Mouse (Mus musculus) lung, embryonic 16.5 days (tissue): ENCODE data around the gene Fktn. TPM values are rescaled to one million over a fixed set of nuclear protein-coding genes. Genes with fewer than 3 reads are reported as not detected.

Source experiments
- ATAC-seq: fragments of 200-750 bp; cut with Nextera tagmentation; 2 replicates; pipeline ENCODE4 v1.8.0; 2017; ENCODE audit warnings: low read depth, mild to moderate bottlenecking, moderate library complexity
- H3K27ac ChIP-seq: fragments of 300-500 bp; sonication (generic); 2 replicates; pipeline ENCODE4 v1.5.1; 2014; ENCODE audit warnings: mild to moderate bottlenecking, control low read depth, low read length
- H3K27me3 ChIP-seq: fragments of 300-500 bp; sonication (generic); 2 replicates; pipeline ENCODE4 v1.6.1; 2014; ENCODE audit warnings: low read depth, low read length, mixed read lengths; ENCODE audit not compliant: control insufficient read depth, insufficient read depth
- H3K36me3 ChIP-seq: fragments of 300-500 bp; sonication (generic); 2 replicates; pipeline ENCODE4 v1.6.1; 2014; ENCODE audit warnings: low read length; ENCODE audit not compliant: control insufficient read depth, insufficient read depth
- H3K4me1 ChIP-seq: fragments of 300-500 bp; sonication (generic); replicated peaks from 2 replicates; pipeline ENCODE4 v1.6.1; 2014; ENCODE audit warnings: low read length, mixed read lengths; ENCODE audit not compliant: control insufficient read depth, insufficient read depth
- H3K4me2 ChIP-seq: fragments of 300-500 bp; sonication (generic); 2 replicates; pipeline ENCODE4 v1.6.1; 2014; ENCODE audit warnings: low read depth, low read length, control low read depth
- H3K4me3 ChIP-seq: fragments of 300-500 bp; sonication (generic); 2 replicates; pipeline ENCODE4 v1.5.1; 2014; ENCODE audit warnings: mild to moderate bottlenecking, low read length, control low read depth
- H3K9ac ChIP-seq: fragments of 300-500 bp; sonication (generic); 2 replicates; pipeline ENCODE4 v1.6.1; 2014; ENCODE audit warnings: low read length, control low read depth
- H3K9me3 ChIP-seq: fragments of 300-500 bp; sonication (generic); 2 replicates; pipeline ENCODE4 v1.6.1; 2016; ENCODE audit warnings: low read length; ENCODE audit not compliant: control insufficient read depth
- WGBS: fragments of 180-500 bp; shearing (Covaris S2); extraction: QIAGEN DNeasy Blood & Tissue Kit; methylation state at CpG from one replicate; pipeline ENCODE4 v1.1.7; 2014; 5-methylcytosine and 5-hydroxymethylcytosine counted together
- polyA plus RNA-seq: library from polyadenylated mRNA; unstranded; fragments of >200 nt; fragmentation: Nextera tagmentation; extraction: Ambion mirVana; gene quantifications from 2 replicates; pipeline ENCODE4 v1.2.1, GENCODE M21; 2015

Fktn gene
- polyA plus RNA-seq, 1 experiment from 2014 or later, result 17.1 TPM

- Histone ChIP-seq H3K9me3 (no peaks in the 10 kb centered on the region), H3K9ac (no peak overlapping the region), H3K4me2 (no peak overlapping the region), H3K27ac (no peak overlapping the region), H3K4me3 (no peak overlapping the region), H3K36me3 (peaks cover 8% of the 10 kb centered on the region), H3K4me1 (no peaks in the 10 kb centered on the region), H3K27me3 (no peaks in the 10 kb centered on the region)
- no peak for ATAC-seq
- WGBS, result 83% methylated on average over 4 of the region's 4 CpGs
Measured at GRCm38 (mm10) chr4:53758764-53759163, 45.0 kb downstream of the Fktn start.

- Histone ChIP-seq H3K9me3 (no peaks in the 10 kb centered on the region), H3K27ac (no peak overlapping the region), H3K36me3 (peaks cover 8% of the 10 kb centered on the region), H3K27me3 (no peaks in the 10 kb centered on the region), H3K4me2 (no peak overlapping the region), H3K4me1 (no peaks in the 10 kb centered on the region), H3K9ac (no peak overlapping the region), H3K4me3 (no peak overlapping the region)
- no peak for ATAC-seq
- 96% methylated on average over 3 of the region's 3 CpGs for WGBS
Measured at GRCm38 (mm10) chr4:53759678-53760077, 45.9 kb downstream of the Fktn start.

- no peak overlapping the region for H3K4me3 ChIP-seq
- H3K9ac ChIP-seq, result no peak overlapping the region
- WGBS, result 73% methylated on average over 3 of the region's 3 CpGs
- no peak overlapping the region for H3K27ac ChIP-seq
- no peaks in the 10 kb centered on the region for H3K9me3 ChIP-seq
- H3K4me2 ChIP-seq, result no peak overlapping the region
- no peak for ATAC-seq
- no peaks in the 10 kb centered on the region for H3K4me1 ChIP-seq
- peaks cover 8% of the 10 kb centered on the region for H3K36me3 ChIP-seq
- no peaks in the 10 kb centered on the region for H3K27me3 ChIP-seq
Measured at GRCm38 (mm10) chr4:53762501-53762900, 48.7 kb downstream of the Fktn start.

DNA sequence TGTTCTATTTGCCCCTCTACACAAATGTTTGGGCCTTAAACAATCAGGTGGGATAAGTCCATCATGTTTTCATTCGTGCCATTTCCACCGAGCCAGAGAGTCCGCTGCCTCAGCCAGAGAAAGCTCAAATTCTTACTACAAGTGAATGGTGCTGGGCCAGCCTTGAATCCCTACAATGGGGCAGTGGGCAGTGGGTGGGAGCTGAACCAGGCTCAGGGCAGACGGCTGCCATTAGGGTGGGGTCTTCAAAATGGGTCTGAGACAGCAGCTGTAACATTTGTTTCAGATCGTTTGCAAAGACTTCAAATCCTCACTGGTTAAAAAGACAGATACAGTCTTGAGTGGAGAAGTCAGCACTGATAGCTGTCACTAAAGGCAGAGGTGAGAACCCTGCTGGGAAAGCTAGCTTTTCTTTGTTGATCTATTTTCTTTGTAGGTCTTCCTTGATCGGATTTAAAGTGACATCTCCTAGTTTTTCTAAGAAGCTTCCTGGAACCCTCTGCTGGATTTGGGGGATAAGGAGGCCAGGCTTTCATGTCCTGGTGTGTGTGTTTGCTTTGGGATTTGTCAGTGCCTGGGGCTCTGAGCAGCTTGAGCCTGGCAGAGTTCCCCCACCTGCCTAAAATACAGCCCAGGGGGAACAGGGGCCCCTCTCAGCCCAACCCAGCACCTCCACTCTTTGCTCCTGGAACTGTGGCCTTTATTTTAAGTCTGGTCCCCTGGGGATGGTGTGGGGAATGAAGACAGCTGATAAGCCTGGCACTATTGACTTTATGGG lies 57.3 kb downstream of the Fktn start:
- ATAC-seq, result no peak
- Histone ChIP-seq H3K27ac (no peak overlapping the region), H3K9me3 (no peaks in the 10 kb centered on the region), H3K9ac (no peak overlapping the region), H3K27me3 (peaks cover 1% of the 10 kb centered on the region; the same call in 1 of the 2 replicates), H3K4me2 (no peak overlapping the region), H3K4me1 (no peaks in the 10 kb centered on the region), H3K4me3 (no peak overlapping the region), H3K36me3 (no peaks in the 10 kb centered on the region)
- 29% methylated on average over 6 of the region's 6 CpGs for WGBS

- no peak overlapping the region for H3K27ac ChIP-seq
- ATAC-seq, result no peak
- H3K4me1 ChIP-seq, result no peaks in the 10 kb centered on the region
- 71% methylated on average over 5 of the region's 5 CpGs for WGBS
- H3K4me2 ChIP-seq, result no peak overlapping the region
- no peak overlapping the region for H3K9ac ChIP-seq
- H3K9me3 ChIP-seq, result no peaks in the 10 kb centered on the region
- no peak overlapping the region for H3K4me3 ChIP-seq
- peaks cover 7% of the 10 kb centered on the region; the same call in 1 of the 2 replicates for H3K27me3 ChIP-seq
- no peaks in the 10 kb centered on the region for H3K36me3 ChIP-seq
Measured at GRCm38 (mm10) chr4:53772004-53772403, 58.2 kb downstream of the Fktn start.

DNA sequence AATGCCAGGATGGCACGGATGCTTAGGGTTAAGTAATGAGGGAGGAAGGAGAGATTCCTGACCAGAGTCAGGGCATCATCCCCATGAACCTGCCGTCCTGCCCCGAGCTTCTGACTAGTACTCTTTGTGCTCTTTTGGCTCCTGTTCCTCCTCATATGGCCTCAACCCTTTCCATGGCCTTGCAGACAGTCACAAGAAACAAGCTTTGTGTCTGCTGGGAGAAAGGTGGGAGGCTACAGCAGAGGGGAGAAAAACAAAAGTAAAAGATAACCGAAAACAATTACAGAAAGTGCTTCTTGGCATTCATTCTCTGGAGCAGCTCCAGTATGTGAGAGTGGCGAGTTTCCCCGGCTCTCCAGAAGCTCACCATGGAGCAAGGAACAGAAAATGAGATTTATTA lies 60.1 kb downstream of the Fktn start:
- Histone ChIP-seq H3K9ac (no peak overlapping the region), H3K4me2 (no peak overlapping the region), H3K9me3 (no peaks in the 10 kb centered on the region), H3K4me1 (no peaks in the 10 kb centered on the region), H3K36me3 (no peaks in the 10 kb centered on the region), H3K27ac (no peak overlapping the region), H3K4me3 (no peak overlapping the region), H3K27me3 (peaks cover 7% of the 10 kb centered on the region; the same call in 1 of the 2 replicates)
- ATAC-seq, result no peak
- WGBS, result 36% methylated on average over 6 of the region's 6 CpGs

DNA sequence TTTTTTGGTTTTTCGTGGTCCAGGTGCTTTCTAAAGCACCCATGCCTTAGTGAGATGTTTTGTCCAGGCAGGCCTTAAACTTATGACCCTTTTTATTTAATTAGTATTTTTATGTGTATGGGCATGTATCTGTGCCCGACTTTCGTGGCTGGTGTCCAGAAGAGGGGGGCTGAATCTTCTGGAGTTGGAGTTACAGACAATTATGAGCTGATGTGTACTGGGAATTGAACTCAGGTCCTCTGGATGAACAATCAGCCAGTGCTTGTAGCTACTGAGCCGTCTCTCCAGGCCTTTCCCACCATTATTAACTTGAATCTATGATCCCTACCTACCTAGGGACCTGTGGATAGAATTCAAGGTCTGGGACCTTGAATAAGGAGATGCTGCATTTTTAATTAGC lies 67.6 kb downstream of the Fktn start:
- 71% methylated on average over 4 of the region's 4 CpGs for WGBS
- Histone ChIP-seq H3K4me1 (peaks cover 4% of the 10 kb centered on the region), H3K4me3 (no peak overlapping the region), H3K4me2 (no peak overlapping the region), H3K36me3 (no peaks in the 10 kb centered on the region), H3K27ac (no peak overlapping the region), H3K9me3 (no peaks in the 10 kb centered on the region), H3K9ac (no peak overlapping the region), H3K27me3 (peaks cover 4% of the 10 kb centered on the region; the same call in 1 of the 2 replicates)
- ATAC-seq, result no peak

- Histone ChIP-seq H3K4me1 (peaks cover 4% of the 10 kb centered on the region), H3K4me2 (no peak overlapping the region), H3K9ac (no peak overlapping the region), H3K27ac (no peak overlapping the region), H3K4me3 (no peak overlapping the region), H3K36me3 (no peaks in the 10 kb centered on the region), H3K27me3 (no peaks in the 10 kb centered on the region; the same call in 1 of the 2 replicates), H3K9me3 (no peaks in the 10 kb centered on the region)
- ATAC-seq, result no peak
- 26% methylated on average over 14 of the region's 14 CpGs for WGBS
Measured at GRCm38 (mm10) chr4:53782216-53783070, 68.6 kb downstream of the Fktn start.

DNA sequence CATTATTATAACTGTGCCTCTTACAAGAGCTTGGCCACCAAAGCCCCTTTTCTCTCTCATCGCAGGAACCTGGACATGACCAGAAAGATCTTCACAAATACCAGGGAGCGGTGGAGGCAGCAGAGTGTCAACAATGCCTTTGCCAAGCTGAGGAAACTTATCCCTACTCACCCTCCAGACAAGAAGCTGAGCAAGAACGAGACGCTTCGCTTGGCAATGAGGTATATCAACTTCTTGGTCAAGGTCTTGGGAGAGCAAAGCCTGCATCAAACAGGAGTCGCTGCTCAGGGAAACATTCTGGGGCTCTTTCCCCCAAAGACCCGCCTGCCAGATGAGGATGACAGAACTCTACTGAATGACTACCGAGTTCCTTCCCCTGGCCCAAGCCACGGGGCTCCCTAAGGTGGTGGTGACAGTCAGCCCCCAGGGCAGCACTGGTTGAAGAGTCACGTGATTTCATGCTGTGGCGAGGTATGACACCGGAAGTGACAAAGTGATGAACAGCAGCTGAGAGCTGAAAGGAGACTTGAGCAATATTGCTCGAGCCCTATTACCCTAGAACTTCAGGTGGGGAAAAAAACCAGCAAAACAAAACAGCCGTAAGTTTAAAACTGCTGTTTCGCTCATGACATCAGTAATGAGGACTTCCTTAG lies 72.1 kb downstream of the Fktn start:
- H3K9me3 ChIP-seq, result no peaks in the 10 kb centered on the region
- no peaks in the 10 kb centered on the region for H3K36me3 ChIP-seq
- H3K27ac ChIP-seq, result no peak overlapping the region
- H3K4me2 ChIP-seq, result no peak overlapping the region
- 76% methylated on average over 15 of the region's 15 CpGs for WGBS
- no peak for ATAC-seq
- no peaks in the 10 kb centered on the region for H3K27me3 ChIP-seq
- no peak overlapping the region for H3K9ac ChIP-seq
- no peak overlapping the region for H3K4me3 ChIP-seq
- no peaks in the 10 kb centered on the region for H3K4me1 ChIP-seq
